Mouse (Mus musculus) lung, postnatal 10 days (tissue): ENCODE data around the gene Cgn.
A peak's percentile ranks its signal among the peaks of the same experiment; 100 is the strongest.

Experiments used
- DNase-seq: peaks from one replicate; pipeline ENCODE4 v3.0.0; 2021

The Cgn gene

GRCm38 (mm10) chr3:94786367-94786835, at the start of gene Cgn:
TSS of gene Cgn (minus strand) at chr3:94786492.
- peak; percentile 95 for DNase-seq

- no peak for DNase-seq
Observed at GRCm38 (mm10) chr3:94835396-94835795, 49.1 kb upstream of the Cgn start.

GRCm38 (mm10) chr3:94833358-94833757, 47.1 kb upstream of the Cgn start:
- no peak for DNase-seq

- DNase-seq = no peak
Observed at GRCm38 (mm10) chr3:94832701-94833100, 46.4 kb upstream of the Cgn start.

- no peak for DNase-seq
Observed at GRCm38 (mm10) chr3:94832100-94832499, 45.8 kb upstream of the Cgn start.

- DNase-seq = no peak
Observed at GRCm38 (mm10) chr3:94824110-94824509, 37.8 kb upstream of the Cgn start.

GRCm38 (mm10) chr3:94822082-94822481, 35.8 kb upstream of the Cgn start:
- DNase-seq = no peak

GRCm38 (mm10) chr3:94821008-94821638, 34.8 kb upstream of the Cgn start:
- DNase-seq = peak; percentile 66

- DNase-seq = no peak
Observed at GRCm38 (mm10) chr3:94819452-94820425, 33.4 kb upstream of the Cgn start.

- no peak for DNase-seq
Observed at GRCm38 (mm10) chr3:94817731-94818130, 31.4 kb upstream of the Cgn start.

GRCm38 (mm10) chr3:94815603-94816002, 29.3 kb upstream of the Cgn start:
- no peak for DNase-seq

GRCm38 (mm10) chr3:94814663-94815062, 28.4 kb upstream of the Cgn start:
- DNase-seq = no peak

GRCm38 (mm10) chr3:94814063-94814462, 27.8 kb upstream of the Cgn start:
- DNase-seq = no peak

GRCm38 (mm10) chr3:94813651-94814050, 27.4 kb upstream of the Cgn start:
- DNase-seq = no peak

- DNase-seq = peak; percentile 54
Observed at GRCm38 (mm10) chr3:94811628-94812027, 25.3 kb upstream of the Cgn start.

- DNase-seq = no peak
Observed at GRCm38 (mm10) chr3:94808296-94808695, 22.0 kb upstream of the Cgn start.

GRCm38 (mm10) chr3:94804976-94805375, 18.7 kb upstream of the Cgn start:
- no peak for DNase-seq

GRCm38 (mm10) chr3:94804146-94804545, 17.9 kb upstream of the Cgn start:
- DNase-seq = no peak

- DNase-seq = no peak
Observed at GRCm38 (mm10) chr3:94796181-94796580, 9.9 kb upstream of the Cgn start.

GRCm38 (mm10) chr3:94795596-94796140, 9.4 kb upstream of the Cgn start:
- no peak for DNase-seq

GRCm38 (mm10) chr3:94794359-94794758, 8.1 kb upstream of the Cgn start:
- no peak for DNase-seq

- DNase-seq = no peak
Observed at GRCm38 (mm10) chr3:94793672-94794071, 7.4 kb upstream of the Cgn start.

- no peak for DNase-seq
Observed at GRCm38 (mm10) chr3:94792258-94792657, 6.0 kb upstream of the Cgn start.

GRCm38 (mm10) chr3:94789516-94789915, 3.2 kb upstream of the Cgn start:
- peak; percentile 24 for DNase-seq
